Mouse (Mus musculus): ENCODE data around the gene Hist1h2ag.
"Not testable (repeated sequence)": the region's sequence is repeated elsewhere in the genome, so short reads cannot be mapped to it uniquely, and the experiment has no call there.

DNA sequence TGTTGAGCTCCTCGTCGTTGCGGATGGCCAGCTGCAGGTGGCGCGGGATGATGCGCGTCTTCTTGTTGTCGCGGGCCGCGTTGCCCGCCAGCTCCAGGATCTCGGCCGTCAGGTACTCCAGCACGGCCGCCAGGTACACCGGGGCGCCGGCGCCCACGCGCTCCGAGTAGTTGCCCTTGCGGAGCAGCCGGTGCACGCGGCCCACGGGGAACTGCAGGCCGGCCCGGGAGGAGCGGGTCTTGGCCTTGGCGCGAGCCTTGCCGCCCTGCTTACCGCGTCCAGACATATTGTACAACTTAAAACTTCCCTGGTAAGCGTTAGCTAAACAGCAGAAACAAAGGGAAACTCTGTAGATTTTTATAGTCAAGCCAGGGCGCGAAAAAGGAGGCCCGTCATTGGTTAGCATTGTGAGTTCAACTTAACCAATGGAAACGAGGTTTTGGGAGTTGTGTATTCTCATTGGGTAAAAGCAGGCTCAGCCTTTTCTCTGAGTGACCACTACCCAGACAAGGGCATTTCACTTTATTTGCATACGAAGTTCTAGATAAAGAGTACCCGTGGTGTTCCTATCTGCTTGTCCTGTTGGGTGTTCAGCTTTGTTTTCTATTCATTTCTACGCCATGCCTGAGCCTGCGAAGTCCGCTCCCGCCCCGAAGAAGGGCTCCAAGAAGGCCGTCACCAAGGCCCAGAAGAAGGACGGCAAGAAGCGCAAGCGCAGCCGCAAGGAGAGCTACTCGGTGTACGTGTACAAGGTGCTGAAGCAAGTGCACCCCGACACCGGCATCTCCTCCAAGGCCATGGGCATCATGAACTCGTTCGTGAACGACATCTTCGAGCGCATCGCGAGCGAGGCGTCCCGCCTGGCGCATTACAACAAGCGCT is 7.2 kb downstream of the Hist1h2ag start, which contains the start of the genes Hist1h2ah and Hist1h2bk:
- TF ChIP-seq CTCF (IDR thresholded peaks at IDR 0.05; ENCODE audit: low read depth, low read length); POLR2A (IDR thresholded peaks at IDR 0.05; ENCODE audit: borderline replicate concordance, low read depth, low read length): not testable (repeated sequence)

All from bone marrow macrophage, adult 2 months (primary cell).